Mouse (Mus musculus): ENCODE data around the gene Ankef1.

- TF ChIP-seq TAL1 (conservative IDR thresholded peaks at IDR 0.05; ENCODE audit: low read depth, low read length) = no peak
- no peak for TF ChIP-seq GATA1 (IDR thresholded peaks at IDR 0.05; ENCODE audit: borderline replicate concordance, low read length)
- TF ChIP-seq POLR2AphosphoS5 (IDR thresholded peaks at IDR 0.05; ENCODE audit: insufficient replicate concordance, low read depth, low read length) = no peak
- TF ChIP-seq CTCF (IDR thresholded peaks at IDR 0.05; ENCODE audit: low read depth, low read length) = no peak
Measured at GRCm38 (mm10) chr2:136515501-136515900, 13.8 kb downstream of the Ankef1 start.
